Comparison of ENCODE assay signal across 11 mouse cellular contexts in the genomic region with DNA sequence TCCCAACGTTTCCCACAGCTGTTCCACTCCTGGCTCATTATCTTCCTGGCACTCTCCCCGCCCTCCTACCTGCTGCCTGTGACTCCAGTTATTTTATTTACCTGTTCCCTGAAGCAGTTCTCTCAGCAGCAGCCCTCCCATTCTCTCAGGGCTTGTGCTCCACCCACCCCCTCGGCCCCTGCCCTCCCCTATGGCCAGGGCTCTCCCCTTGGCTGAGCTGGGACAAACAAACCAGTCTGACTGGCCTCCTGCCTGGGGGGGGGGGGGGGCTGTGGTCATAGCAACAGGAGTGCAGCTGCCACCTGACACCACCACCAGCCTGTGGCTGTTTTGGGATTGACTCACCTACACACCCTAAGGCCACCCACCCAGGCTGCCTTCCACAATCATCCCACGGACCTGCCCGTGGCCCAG. TPM values are rescaled to one million over a fixed set of nuclear protein-coding genes. Genes with fewer than 3 reads are reported as not detected.
A peak's percentile ranks its signal among the peaks of the same experiment; 100 is the strongest.
DNase-seq lines count a peak whose midpoint lies in the region; ATAC-seq and TF ChIP-seq lines count a peak whose summit lies in the region.
"Had no signal": no experiment of that assay in that cellular context is flagged by ENCODE, and none has a peak within 500 bp of the region (broad histone marks: within the 10 kb centered on the region; RNA-seq: fewer than 3 reads in every experiment).

No protein-coding gene starts in this region.

- DNase-seq in urinary bladder, postnatal 14 days (ENCODE audit: low spot score): peak; percentile 72
- DNase-seq in urinary bladder, postnatal 10 days (ENCODE audit: low spot score): no peak
- peak; percentile 90 for DNase-seq in stomach, postnatal 0 days (ENCODE audit: low spot score)
- no peak for DNase-seq in heart, adult 2 months

- no peaks in the 10 kb centered on the region for H3K9me3 ChIP-seq in intestine, postnatal 0 days (ENCODE audit: control insufficient read depth)
- H3K9me3 ChIP-seq in limb, embryonic 15.5 days: no peaks in the 10 kb centered on the region
- H3K9me3 ChIP-seq in stomach, postnatal 0 days (ENCODE audit: control insufficient read depth, low read length): no peaks in the 10 kb centered on the region
- H3K9me3 ChIP-seq: hindbrain, embryonic 15.5 days had no signal

- intact Hi-C loops in heart, adult 2 months (cut with DNase I): no loop called here

- no peak for TF ChIP-seq EP300 in stomach, postnatal 0 days (optimal IDR thresholded peaks at IDR 0.05)
- no peak for TF ChIP-seq EP300 in heart, adult 2 months (IDR thresholded peaks at IDR 0.05; ENCODE audit: insufficient read depth, low read depth, low read length)

- peaks cover 6% of the 10 kb centered on the region; the same call in 1 of the 2 replicates for H3K27me3 ChIP-seq in intestine, postnatal 0 days (replicated peaks; ENCODE audit: control insufficient read depth, insufficient read depth, low read length)
- peaks cover 7% of the 10 kb centered on the region for H3K27me3 ChIP-seq in limb, embryonic 15.5 days
- no peaks in the 10 kb centered on the region for H3K27me3 ChIP-seq in stomach, postnatal 0 days (ENCODE audit: control insufficient read depth, insufficient read depth, low read length)
- H3K27me3 ChIP-seq in heart, adult 2 months (ENCODE audit: control insufficient read depth, insufficient read depth, low read length): peaks cover 1% of the 10 kb centered on the region; the same call in 1 of the 2 replicates
- H3K27me3 ChIP-seq: hindbrain, embryonic 15.5 days had no signal

- 20% methylated on average over 5 of the region's 5 CpGs for WGBS in intestine, postnatal 0 days
- WGBS in limb, embryonic 15.5 days: 17% methylated on average over 5 of the region's 5 CpGs
- WGBS in stomach, postnatal 0 days: 13% methylated on average over 5 of the region's 5 CpGs
- WGBS in heart, adult 2 months: 29% methylated on average over 5 of the region's 5 CpGs

- TF ChIP-seq CTCF in intestine, postnatal 0 days (IDR thresholded peaks at IDR 0.05; ENCODE audit: low read depth): no peak
- TF ChIP-seq CTCF in stomach, postnatal 0 days (IDR thresholded peaks at IDR 0.05; ENCODE audit: low read depth): no peak
- TF ChIP-seq CTCF in heart, adult 2 months (IDR thresholded peaks at IDR 0.05): no peak

- no peak for TF ChIP-seq POLR2A in heart, adult 2 months (IDR thresholded peaks at IDR 0.05; ENCODE audit: insufficient read depth, low read depth, low read length)

- no peak overlapping the region for H3K27ac ChIP-seq in intestine, postnatal 0 days (ENCODE audit: low read depth, low read length)
- H3K27ac ChIP-seq in limb, embryonic 15.5 days: no peak overlapping the region
- H3K27ac ChIP-seq in stomach, postnatal 0 days (replicated peaks): peak overlapping the region; percentile 74; the same call in 1 of the 2 replicates
- no peak overlapping the region for H3K27ac ChIP-seq in heart, adult 2 months
- H3K27ac ChIP-seq: hindbrain, embryonic 15.5 days; liver, embryonic 14.5 days had no signal

- H3K36me3 ChIP-seq in intestine, postnatal 0 days (ENCODE audit: control insufficient read depth, insufficient read depth): no peaks in the 10 kb centered on the region
- no peaks in the 10 kb centered on the region for H3K36me3 ChIP-seq in limb, embryonic 15.5 days
- H3K36me3 ChIP-seq in stomach, postnatal 0 days (ENCODE audit: control insufficient read depth, insufficient read depth, low read length): no peaks in the 10 kb centered on the region
- H3K36me3 ChIP-seq in heart, adult 2 months (ENCODE audit: control insufficient read depth, insufficient read depth, low read length): no peaks in the 10 kb centered on the region

- no peaks in the 10 kb centered on the region for H3K4me1 ChIP-seq in intestine, postnatal 0 days (replicated peaks; ENCODE audit: control insufficient read depth, insufficient read depth, low read length)
- peaks cover 11% of the 10 kb centered on the region for H3K4me1 ChIP-seq in limb, embryonic 15.5 days
- H3K4me1 ChIP-seq in stomach, postnatal 0 days (replicated peaks; ENCODE audit: control insufficient read depth, insufficient read depth): no peaks in the 10 kb centered on the region
- no peaks in the 10 kb centered on the region for H3K4me1 ChIP-seq in heart, adult 2 months (ENCODE audit: control insufficient read depth, insufficient read depth, low read length)

- 0 out of 2 replicates have a peak overlapping the region, but pooled peaks have one; percentile 3 for H3K4me2 ChIP-seq in intestine, postnatal 0 days (replicated peaks; ENCODE audit: low read depth)
- peak overlapping the region; percentile 10; the same call in 1 of the 2 replicates for H3K4me2 ChIP-seq in limb, embryonic 15.5 days
- H3K4me2 ChIP-seq in stomach, postnatal 0 days (replicated peaks; ENCODE audit: low read depth): peak overlapping the region; percentile 14; the same call in 1 of the 2 replicates
- H3K4me2 ChIP-seq: hindbrain, embryonic 15.5 days had no signal

- no peak overlapping the region for H3K9ac ChIP-seq in intestine, postnatal 0 days (ENCODE audit: low read depth, low read length)
- no peak overlapping the region for H3K9ac ChIP-seq in limb, embryonic 15.5 days
- H3K9ac ChIP-seq in stomach, postnatal 0 days (ENCODE audit: low read length): no peak overlapping the region; the same call in 1 of the 2 replicates
- H3K9ac ChIP-seq in heart, adult 2 months (ENCODE audit: low read depth, low read length): no peak overlapping the region
- H3K9ac ChIP-seq: hindbrain, embryonic 15.5 days; liver, embryonic 14.5 days had no signal

- ATAC-seq in intestine, postnatal 0 days: 0 out of 2 replicates have a peak, but pooled peaks have one; percentile 12
- no peak for ATAC-seq in limb, embryonic 15.5 days (ENCODE audit: insufficient number of reproducible peaks, low FRiP score, low TSS enrichment, low read depth)
- ATAC-seq in stomach, postnatal 0 days (ENCODE audit: low FRiP score, low TSS enrichment): peak; percentile 83
- no peak for ATAC-seq in erythroid progenitor cell, adult 5-6 weeks (replicated peaks; ENCODE audit: low FRiP score, poor library complexity, severe bottlenecking)
- ATAC-seq in monocyte, adult 5-6 weeks (replicated peaks; ENCODE audit: insufficient number of reproducible peaks, low FRiP score, low TSS enrichment, poor library complexity, severe bottlenecking): no peak

- H3K4me3 ChIP-seq in intestine, postnatal 0 days (ENCODE audit: low read depth, low read length): no peak overlapping the region
- no peak overlapping the region for H3K4me3 ChIP-seq in limb, embryonic 15.5 days
- H3K4me3 ChIP-seq in stomach, postnatal 0 days (ENCODE audit: low read depth, low read length): no peak overlapping the region
- H3K4me3 ChIP-seq in heart, adult 2 months: no peak overlapping the region
- H3K4me3 ChIP-seq: hindbrain, embryonic 15.5 days had no signal

- H3K79me2 ChIP-seq in heart, adult 2 months (replicated peaks; ENCODE audit: control insufficient read depth, insufficient read depth, low read length): no peaks in the 10 kb centered on the region

RNA-seq across cellular contexts. Expression of a gene that starts 8.4 kb away (rescaled TPM):
- 0.27 and 0.31 TPM in 2 replicates for polyA plus RNA-seq in intestine, postnatal 0 days (2015; fragmentation: Nextera tagmentation; extraction: Ambion mirVana)
- polyA plus RNA-seq in limb, embryonic 15.5 days (2015; fragmentation: Nextera tagmentation; extraction: Ambion mirVana): 5.5 TPM in 2 replicates
- polyA plus RNA-seq in stomach, postnatal 0 days (2015; fragmentation: Nextera tagmentation; extraction: Ambion mirVana): 3.5 and 3.6 TPM in 2 replicates
- under 1 TPM; 0.23 to 0.27 TPM for total RNA-seq in heart, adult 2 months (2021)
- polyA plus RNA-seq in heart, adult 2 months (2012; rRNA removed): 0.18 and 0.20 TPM in 2 replicates
- not detected in 2 replicates for total RNA-seq in erythroid progenitor cell, adult 5-6 weeks (2015; ENCODE audit: low replicate concordance)
- total RNA-seq in erythroid progenitor cell, adult 5-6 weeks (2017; ENCODE audit: low replicate concordance): not detected in 2 replicates
- total RNA-seq in monocyte, adult 5-6 weeks (2017): not detected in 3 replicates
- total RNA-seq: neutrophil, adult 5-6 weeks had no signal

RNA-seq across cellular contexts. Expression of a gene that starts 20.9 kb away (rescaled TPM):
- polyA plus RNA-seq in intestine, postnatal 0 days (2015; fragmentation: Nextera tagmentation; extraction: Ambion mirVana): 1.0 and 1.1 TPM in 2 replicates
- 2.9 and 4.0 TPM in 2 replicates for polyA plus RNA-seq in limb, embryonic 15.5 days (2015; fragmentation: Nextera tagmentation; extraction: Ambion mirVana)
- polyA plus RNA-seq in stomach, postnatal 0 days (2015; fragmentation: Nextera tagmentation; extraction: Ambion mirVana): 1.7 and 2.3 TPM in 2 replicates
- total RNA-seq in heart, adult 2 months (2021): not detected
- not detected in 2 replicates for polyA plus RNA-seq in heart, adult 2 months (2012; rRNA removed)
- total RNA-seq in erythroid progenitor cell, adult 5-6 weeks (2015; ENCODE audit: low replicate concordance): not detected in 2 replicates
- total RNA-seq in erythroid progenitor cell, adult 5-6 weeks (2017; ENCODE audit: low replicate concordance): not detected in 2 replicates
- not detected in 3 replicates for total RNA-seq in monocyte, adult 5-6 weeks (2017)
- total RNA-seq: neutrophil, adult 5-6 weeks had no signal

RNA-seq across cellular contexts. Expression of a gene that starts 36.9 kb away (rescaled TPM):
- polyA plus RNA-seq in intestine, postnatal 0 days (2015; fragmentation: Nextera tagmentation; extraction: Ambion mirVana): 17.0 and 18.3 TPM in 2 replicates
- 56.3 and 56.9 TPM in 2 replicates for polyA plus RNA-seq in limb, embryonic 15.5 days (2015; fragmentation: Nextera tagmentation; extraction: Ambion mirVana)
- polyA plus RNA-seq in stomach, postnatal 0 days (2015; fragmentation: Nextera tagmentation; extraction: Ambion mirVana): 17.6 and 19.3 TPM in 2 replicates
- 1 to 10 TPM; 6.3 to 6.5 TPM for total RNA-seq in heart, adult 2 months (2021)
- 5.1 and 6.9 TPM in 2 replicates for polyA plus RNA-seq in heart, adult 2 months (2012; rRNA removed)
- total RNA-seq in erythroid progenitor cell, adult 5-6 weeks (2015; ENCODE audit: low replicate concordance): 4.3 and 5.0 TPM in 2 replicates
- total RNA-seq in erythroid progenitor cell, adult 5-6 weeks (2017; ENCODE audit: low replicate concordance): 12.6 and 13.6 TPM in 2 replicates
- 12.2 to 30.8 TPM (median 24.9 TPM) in 3 replicates for total RNA-seq in monocyte, adult 5-6 weeks (2017)

Comparison
In these comparisons a context has a peak if more than half of its experiments do, and no peak if none do; other contexts are left out.
1. DNase-seq: peak in urinary bladder, postnatal 14 days (single experiment) and stomach, postnatal 0 days (single experiment); none in urinary bladder, postnatal 10 days (single experiment) and heart, adult 2 months (0 of 2).
2. ATAC-seq: peak in intestine, postnatal 0 days (single experiment) and stomach, postnatal 0 days (single experiment); none in limb, embryonic 15.5 days (single experiment), erythroid progenitor cell, adult 5-6 weeks (single experiment) and monocyte, adult 5-6 weeks (single experiment).
3. Peak in every context shown above with its lines, with median percentiles within 50 percentile points of each other: H3K4me2 ChIP-seq.